Mouse (Mus musculus): ENCODE measurements around the gene Dlgap1. TPM values are rescaled to one million over a fixed set of nuclear protein-coding genes. Genes with fewer than 3 reads are reported as not detected.

Gene Dlgap1
- polyA plus RNA-seq, 1 experiment from 2014 or later = 2.4 TPM

DNA sequence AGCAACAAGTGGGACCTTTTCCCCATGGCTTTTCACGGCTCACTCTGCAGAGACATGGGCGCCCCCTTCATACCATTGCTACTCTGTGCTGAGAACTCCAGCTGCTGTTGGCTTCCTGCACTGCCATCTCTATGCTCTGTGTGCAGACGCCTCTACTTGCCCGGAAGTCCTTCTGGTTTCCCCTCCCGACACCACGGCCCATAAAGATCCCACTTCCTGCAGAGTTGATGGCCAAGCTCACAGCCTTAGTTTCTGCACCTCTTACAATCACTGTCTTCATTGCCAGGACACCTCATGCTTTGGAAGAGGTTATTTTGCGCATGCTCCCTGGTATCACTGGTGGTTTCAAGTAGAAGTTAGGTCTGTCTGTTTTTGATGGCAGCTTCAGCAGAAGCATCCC is 486.2 kb downstream of the Dlgap1 start:
- DNase-seq (ENCODE audit: low spot score) = no peak
- no peaks in the 10 kb centered on the region for H3K27me3 ChIP-seq (ENCODE audit: insufficient read depth, poor library complexity, severe bottlenecking)
- H3K4me1 ChIP-seq (replicated peaks) = no peaks in the 10 kb centered on the region
- no peaks in the 10 kb centered on the region for H3K36me3 ChIP-seq
- WGBS = 90% methylated on average over 7 of the region's 7 CpGs
- no peaks in the 10 kb centered on the region for H3K9me3 ChIP-seq
- no peak overlapping the region for H3K27ac ChIP-seq
- H3K4me3 ChIP-seq = no peak overlapping the region

DNA sequence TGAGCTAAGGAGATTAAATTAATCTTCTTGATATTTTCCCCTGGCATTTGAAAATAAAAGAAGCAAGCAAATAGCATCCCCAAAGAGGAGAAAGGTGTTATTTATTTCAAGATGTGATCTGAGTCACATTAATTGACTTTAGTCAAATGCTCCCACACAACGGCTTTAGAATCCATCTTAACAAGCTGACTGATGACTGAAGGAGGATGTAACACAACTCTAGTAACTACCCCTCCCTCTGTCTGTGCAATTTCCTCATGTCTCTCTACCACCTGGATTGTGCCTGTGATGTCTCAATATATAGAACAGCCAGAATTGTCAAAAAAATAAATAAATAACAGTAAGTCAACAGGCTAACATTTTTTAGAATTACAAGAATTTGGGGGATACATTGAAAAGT is 488.2 kb downstream of the Dlgap1 start:
- no peaks in the 10 kb centered on the region for H3K9me3 ChIP-seq
- no peaks in the 10 kb centered on the region for H3K27me3 ChIP-seq (ENCODE audit: insufficient read depth, poor library complexity, severe bottlenecking)
- 85% methylated on average over 1 of the region's 1 CpGs for WGBS
- DNase-seq (ENCODE audit: low spot score) = no peak
- no peaks in the 10 kb centered on the region for H3K4me1 ChIP-seq (replicated peaks)
- H3K4me3 ChIP-seq = no peak overlapping the region
- no peaks in the 10 kb centered on the region for H3K36me3 ChIP-seq
- no peak overlapping the region for H3K27ac ChIP-seq

DNA sequence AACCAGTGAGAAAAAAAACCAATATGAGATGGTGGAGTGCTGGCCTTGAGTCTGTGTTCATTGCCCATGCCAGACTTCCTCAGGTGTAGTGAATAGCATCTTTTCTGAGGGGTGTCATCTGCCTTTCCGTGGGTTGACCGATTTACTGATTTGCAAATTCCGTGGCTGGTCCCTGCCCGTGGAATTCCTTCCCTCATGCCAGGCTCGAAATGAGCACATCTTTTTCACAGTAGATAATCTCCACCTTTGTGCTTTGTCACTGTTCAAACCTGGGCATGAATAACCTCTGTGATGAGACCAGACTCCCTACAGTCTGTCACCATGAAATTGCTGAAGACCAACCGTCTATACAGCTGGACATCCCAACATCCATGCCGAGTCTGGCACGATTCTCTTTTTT is 493.4 kb downstream of the Dlgap1 start:
- no peak overlapping the region for H3K4me3 ChIP-seq
- no peaks in the 10 kb centered on the region for H3K9me3 ChIP-seq
- no peak overlapping the region for H3K27ac ChIP-seq
- DNase-seq (ENCODE audit: low spot score) = no peak
- H3K36me3 ChIP-seq = no peaks in the 10 kb centered on the region
- no peaks in the 10 kb centered on the region for H3K4me1 ChIP-seq (replicated peaks)
- WGBS = 88% methylated on average over 8 of the region's 8 CpGs
- no peaks in the 10 kb centered on the region for H3K27me3 ChIP-seq (ENCODE audit: insufficient read depth, poor library complexity, severe bottlenecking)

DNA sequence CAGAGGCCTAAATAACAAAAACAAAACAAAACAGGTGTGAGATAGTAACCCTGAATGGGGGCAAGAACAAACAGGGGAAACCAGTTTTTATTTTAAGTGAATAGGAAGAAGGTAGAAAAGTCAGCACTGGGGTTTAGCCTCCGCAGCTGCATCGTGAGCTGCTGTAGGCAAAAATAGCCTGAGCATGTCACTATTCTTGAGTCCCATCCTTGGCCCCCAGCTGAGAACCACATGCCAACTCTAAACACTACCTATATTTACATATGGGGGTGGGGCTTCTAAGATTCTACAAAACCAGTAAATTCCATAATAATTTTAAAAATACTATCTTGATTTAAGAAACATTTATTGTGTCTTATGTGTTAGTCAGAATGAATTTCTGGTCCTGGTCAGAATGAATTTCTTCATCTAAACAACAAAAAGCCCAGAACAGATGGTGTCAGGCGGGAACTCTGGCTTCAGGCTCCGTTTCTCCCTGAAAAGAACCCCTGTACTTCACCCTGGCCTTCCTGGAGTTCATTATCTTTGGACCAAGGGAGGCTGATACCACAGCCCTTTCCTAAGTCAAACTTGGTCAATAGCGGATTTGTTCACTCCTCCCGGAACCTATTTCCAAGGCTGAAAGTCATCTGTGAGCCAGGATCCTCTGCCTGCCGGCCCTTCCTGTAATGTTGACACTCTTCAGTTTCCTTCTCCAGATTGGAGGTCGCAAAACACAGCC is 494.1 kb downstream of the Dlgap1 start:
- Histone ChIP-seq H3K9me3 (no peaks in the 10 kb centered on the region), H3K27me3 (ENCODE audit: insufficient read depth, poor library complexity, severe bottlenecking) (no peaks in the 10 kb centered on the region), H3K36me3 (no peaks in the 10 kb centered on the region), H3K27ac (no peak overlapping the region), H3K4me1 (replicated peaks) (no peaks in the 10 kb centered on the region), H3K4me3 (no peak overlapping the region)
- 75% methylated on average over 8 of the region's 8 CpGs for WGBS
- DNase-seq (ENCODE audit: low spot score) = no peak

DNA sequence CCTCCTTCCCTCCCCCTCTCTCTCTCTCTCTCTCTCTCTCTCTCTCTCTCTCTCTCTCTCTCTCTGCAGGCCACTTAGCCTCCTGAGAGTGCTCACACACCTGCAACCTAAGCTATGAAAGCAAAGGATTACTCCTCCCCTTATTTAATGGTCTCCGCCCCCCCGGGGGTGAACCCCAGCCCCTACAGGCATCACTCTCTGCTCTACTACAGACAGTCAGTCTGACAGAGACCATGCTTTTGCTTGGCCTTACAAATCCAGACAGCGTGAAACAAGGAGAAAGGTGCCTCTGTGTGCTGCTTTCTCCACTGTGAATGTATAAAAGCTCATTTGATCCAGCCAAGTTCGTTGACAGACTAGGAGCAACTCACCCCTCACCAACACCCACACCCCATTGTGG is 497.5 kb downstream of the Dlgap1 start:
- WGBS = 48% methylated on average over 4 of the region's 4 CpGs
- H3K4me3 ChIP-seq = no peak overlapping the region
- DNase-seq (ENCODE audit: low spot score) = no peak
- H3K36me3 ChIP-seq = no peaks in the 10 kb centered on the region
- no peak overlapping the region for H3K27ac ChIP-seq
- no peaks in the 10 kb centered on the region for H3K4me1 ChIP-seq (replicated peaks)
- H3K27me3 ChIP-seq (ENCODE audit: insufficient read depth, poor library complexity, severe bottlenecking) = no peaks in the 10 kb centered on the region
- H3K9me3 ChIP-seq = no peaks in the 10 kb centered on the region

DNA sequence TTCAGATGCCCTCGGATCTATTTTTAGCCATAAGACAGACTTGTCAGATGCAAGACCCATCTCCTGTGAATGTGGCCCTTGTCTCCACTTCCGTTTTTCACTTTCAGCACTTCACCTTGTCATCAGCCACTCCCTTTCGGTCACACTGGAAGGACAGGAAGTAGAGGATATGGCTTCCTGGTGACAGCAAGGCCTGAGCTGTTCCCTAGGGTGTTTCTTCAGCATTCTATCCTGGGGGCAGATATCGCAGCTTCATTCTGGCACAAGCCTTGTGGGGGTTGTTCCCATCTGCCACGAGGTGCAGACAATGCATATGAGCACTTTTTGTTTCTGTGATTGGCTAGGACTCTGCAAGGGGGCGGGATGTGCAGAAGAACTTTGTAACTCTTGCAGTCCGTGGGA is 502.1 kb downstream of the Dlgap1 start:
- Histone ChIP-seq H3K4me1 (replicated peaks) (no peaks in the 10 kb centered on the region), H3K27me3 (ENCODE audit: insufficient read depth, poor library complexity, severe bottlenecking) (no peaks in the 10 kb centered on the region), H3K36me3 (no peaks in the 10 kb centered on the region), H3K27ac (no peak overlapping the region), H3K4me3 (no peak overlapping the region), H3K9me3 (no peaks in the 10 kb centered on the region)
- no peak for DNase-seq (ENCODE audit: low spot score)
- 75% methylated on average over 7 of the region's 7 CpGs for WGBS

DNA sequence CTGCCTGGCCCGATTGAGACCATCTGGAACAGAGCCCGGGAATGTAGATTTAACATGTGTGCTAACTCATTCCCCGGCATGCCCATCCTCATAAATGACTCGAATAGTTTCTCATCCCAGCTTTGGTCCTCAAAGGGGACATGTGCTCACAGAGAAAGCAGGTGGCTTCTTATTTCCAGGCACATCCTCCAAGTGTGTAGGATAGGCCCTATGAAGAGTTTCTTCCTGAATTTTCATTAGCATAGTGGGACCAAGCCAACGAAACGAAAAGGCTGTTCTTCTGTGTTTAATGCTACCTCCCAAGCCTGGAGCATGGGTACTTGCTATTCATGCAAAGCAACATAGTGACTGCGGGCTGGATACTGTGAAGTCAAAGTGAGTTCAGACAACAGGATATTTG is 503.3 kb downstream of the Dlgap1 start:
- Histone ChIP-seq H3K36me3 (no peaks in the 10 kb centered on the region), H3K4me1 (replicated peaks) (no peaks in the 10 kb centered on the region), H3K9me3 (no peaks in the 10 kb centered on the region), H3K27me3 (ENCODE audit: insufficient read depth, poor library complexity, severe bottlenecking) (no peaks in the 10 kb centered on the region), H3K4me3 (no peak overlapping the region), H3K27ac (no peak overlapping the region)
- DNase-seq (ENCODE audit: low spot score) = no peak
- 92% methylated on average over 7 of the region's 7 CpGs for WGBS

DNA sequence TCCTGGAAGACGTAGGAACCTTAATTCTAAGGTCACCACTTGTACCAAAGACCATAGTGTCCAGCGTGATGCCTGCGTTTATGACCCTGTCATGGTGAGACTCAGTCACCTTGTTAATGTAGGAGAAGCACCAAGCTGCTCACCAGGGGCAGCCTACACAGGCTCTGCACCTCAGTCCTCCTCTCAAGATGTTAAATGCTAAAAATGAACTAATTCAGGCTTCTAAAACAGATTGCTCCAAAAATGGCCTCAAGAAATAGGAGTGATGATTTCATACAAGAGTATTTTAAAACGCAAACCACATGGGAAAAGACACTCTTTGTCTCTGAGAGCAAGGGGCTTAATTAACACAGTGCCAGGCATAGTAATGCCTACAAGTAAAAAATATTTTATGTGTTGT is 505.0 kb downstream of the Dlgap1 start:
- H3K9me3 ChIP-seq = no peaks in the 10 kb centered on the region
- no peak overlapping the region for H3K4me3 ChIP-seq
- no peaks in the 10 kb centered on the region for H3K4me1 ChIP-seq (replicated peaks)
- DNase-seq (ENCODE audit: low spot score) = no peak
- WGBS = 86% methylated on average over 4 of the region's 4 CpGs
- no peaks in the 10 kb centered on the region for H3K36me3 ChIP-seq
- H3K27me3 ChIP-seq (ENCODE audit: insufficient read depth, poor library complexity, severe bottlenecking) = no peaks in the 10 kb centered on the region
- no peak overlapping the region for H3K27ac ChIP-seq

DNA sequence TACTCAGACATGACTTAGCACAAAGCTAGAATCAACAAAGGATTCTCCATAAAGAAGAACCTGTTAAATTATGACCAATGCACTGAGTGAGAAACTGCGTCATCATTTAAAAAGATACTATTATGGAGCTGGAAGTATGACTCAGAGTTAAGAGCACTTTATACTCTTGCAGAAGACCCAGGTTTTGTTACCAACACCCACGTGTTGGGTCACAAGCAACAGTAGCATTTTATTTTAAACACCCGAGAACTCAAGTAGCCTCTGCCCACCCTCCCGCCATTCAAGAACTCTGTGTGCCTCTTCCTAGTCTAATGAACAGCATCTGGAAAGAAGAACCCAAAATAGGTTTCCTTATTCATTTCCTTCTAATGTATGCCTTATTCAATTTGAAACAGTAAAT is 514.8 kb downstream of the Dlgap1 start:
- 89% methylated on average over 4 of the region's 4 CpGs for WGBS
- Histone ChIP-seq H3K27ac (no peak overlapping the region), H3K4me1 (replicated peaks) (no peaks in the 10 kb centered on the region), H3K4me3 (no peak overlapping the region), H3K36me3 (no peaks in the 10 kb centered on the region), H3K9me3 (no peaks in the 10 kb centered on the region), H3K27me3 (ENCODE audit: insufficient read depth, poor library complexity, severe bottlenecking) (no peaks in the 10 kb centered on the region)
- no peak for DNase-seq (ENCODE audit: low spot score)

DNA sequence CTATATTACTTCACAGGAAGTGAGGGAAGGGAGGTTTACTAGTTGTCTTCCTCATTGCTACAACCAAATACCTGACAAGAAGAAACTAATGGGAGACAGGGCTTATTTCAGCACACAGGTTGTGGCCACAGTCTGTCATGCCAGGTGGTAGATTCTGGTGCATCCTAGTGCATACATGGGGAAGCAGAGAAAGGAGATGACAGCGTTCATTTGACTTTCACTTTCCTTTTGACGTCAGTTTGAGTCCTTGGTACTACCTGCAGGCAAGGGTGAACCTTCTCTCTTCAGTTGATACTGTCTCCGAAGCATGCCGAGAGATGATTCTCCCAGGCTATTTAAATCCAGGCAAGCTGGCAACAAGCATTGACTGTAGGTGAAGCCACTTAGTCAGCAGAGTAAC is 516.8 kb downstream of the Dlgap1 start:
- H3K4me3 ChIP-seq = no peak overlapping the region
- H3K9me3 ChIP-seq = no peaks in the 10 kb centered on the region
- H3K27me3 ChIP-seq (ENCODE audit: insufficient read depth, poor library complexity, severe bottlenecking) = no peaks in the 10 kb centered on the region
- 93% methylated on average over 4 of the region's 4 CpGs for WGBS
- H3K36me3 ChIP-seq = no peaks in the 10 kb centered on the region
- no peak for DNase-seq (ENCODE audit: low spot score)
- H3K4me1 ChIP-seq (replicated peaks) = no peaks in the 10 kb centered on the region
- no peak overlapping the region for H3K27ac ChIP-seq

DNA sequence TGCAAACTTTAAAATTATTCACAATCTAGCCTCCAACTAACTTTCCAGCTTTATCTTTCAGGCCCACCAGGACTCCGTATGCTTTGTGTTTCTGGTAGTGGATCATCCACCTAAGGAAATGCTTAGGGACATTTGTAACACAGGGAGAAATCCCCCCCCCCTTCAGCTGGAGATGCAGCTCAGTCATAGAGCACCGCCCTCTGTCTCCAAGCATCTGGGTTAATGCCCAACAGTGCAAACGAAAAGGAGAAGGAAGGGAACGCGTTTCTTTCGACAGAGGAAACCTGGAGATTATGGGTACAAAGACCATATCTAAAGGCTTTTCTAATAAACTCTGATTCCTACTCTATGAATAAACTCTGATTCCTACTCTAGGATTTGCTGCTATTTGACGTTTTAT is 517.4 kb downstream of the Dlgap1 start:
- no peaks in the 10 kb centered on the region for H3K9me3 ChIP-seq
- no peaks in the 10 kb centered on the region for H3K36me3 ChIP-seq
- H3K27ac ChIP-seq = no peak overlapping the region
- H3K4me1 ChIP-seq (replicated peaks) = no peaks in the 10 kb centered on the region
- no peak for DNase-seq (ENCODE audit: low spot score)
- WGBS = 89% methylated on average over 7 of the region's 7 CpGs
- H3K4me3 ChIP-seq = no peak overlapping the region
- no peaks in the 10 kb centered on the region for H3K27me3 ChIP-seq (ENCODE audit: insufficient read depth, poor library complexity, severe bottlenecking)

DNA sequence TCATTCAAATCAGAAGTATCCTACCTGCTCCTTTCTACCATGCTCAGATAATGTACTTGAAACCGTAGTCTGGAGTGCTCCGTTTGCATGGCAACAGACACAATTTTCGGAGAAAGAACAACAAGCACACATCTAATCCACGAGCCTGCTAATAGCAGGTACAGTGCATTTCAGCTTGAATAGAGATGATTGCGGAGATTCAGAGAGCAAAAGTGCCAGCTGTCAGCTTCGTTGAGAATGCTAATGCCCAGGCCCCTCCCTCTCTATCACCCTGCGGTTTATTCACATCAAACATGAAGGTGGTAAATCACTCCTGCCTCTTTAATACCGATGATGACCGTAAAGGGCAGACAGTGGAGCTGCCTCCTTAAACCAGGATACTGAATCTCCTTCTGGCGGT is 518.0 kb downstream of the Dlgap1 start:
- H3K9me3 ChIP-seq = no peaks in the 10 kb centered on the region
- H3K27ac ChIP-seq = no peak overlapping the region
- 90% methylated on average over 10 of the region's 10 CpGs for WGBS
- H3K4me3 ChIP-seq = no peak overlapping the region
- no peak for DNase-seq (ENCODE audit: low spot score)
- no peaks in the 10 kb centered on the region for H3K36me3 ChIP-seq
- H3K4me1 ChIP-seq (replicated peaks) = no peaks in the 10 kb centered on the region
- no peaks in the 10 kb centered on the region for H3K27me3 ChIP-seq (ENCODE audit: insufficient read depth, poor library complexity, severe bottlenecking)

DNA sequence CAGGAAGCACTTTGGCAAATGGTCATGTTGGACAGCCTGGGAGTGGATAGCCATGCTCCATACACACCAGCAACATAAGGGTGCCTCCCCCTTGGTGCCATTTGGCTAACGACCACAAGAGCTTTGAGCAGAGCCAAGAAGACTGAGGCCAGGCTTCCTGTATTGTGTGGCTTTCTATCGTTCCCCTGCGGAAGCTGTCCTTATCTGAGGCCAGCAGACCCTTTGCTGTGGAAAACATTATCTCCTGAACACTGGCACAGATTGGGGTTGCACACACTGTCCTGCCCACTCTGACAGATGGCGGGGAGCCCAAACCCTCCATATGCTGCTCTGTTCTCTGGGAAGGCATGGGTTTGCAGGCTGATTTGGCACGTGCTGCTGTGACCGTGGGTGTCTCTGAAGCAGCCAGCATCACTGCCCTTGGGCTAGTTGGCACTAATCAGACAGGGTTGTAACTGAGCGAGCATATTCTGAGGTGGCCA is 520.0 kb downstream of the Dlgap1 start:
- no peak overlapping the region for H3K4me3 ChIP-seq
- no peaks in the 10 kb centered on the region for H3K9me3 ChIP-seq
- WGBS = 84% methylated on average over 7 of the region's 7 CpGs
- no peaks in the 10 kb centered on the region for H3K4me1 ChIP-seq (replicated peaks)
- no peak overlapping the region for H3K27ac ChIP-seq
- DNase-seq (ENCODE audit: low spot score) = no peak
- H3K36me3 ChIP-seq = no peaks in the 10 kb centered on the region
- no peaks in the 10 kb centered on the region for H3K27me3 ChIP-seq (ENCODE audit: insufficient read depth, poor library complexity, severe bottlenecking)

DNA sequence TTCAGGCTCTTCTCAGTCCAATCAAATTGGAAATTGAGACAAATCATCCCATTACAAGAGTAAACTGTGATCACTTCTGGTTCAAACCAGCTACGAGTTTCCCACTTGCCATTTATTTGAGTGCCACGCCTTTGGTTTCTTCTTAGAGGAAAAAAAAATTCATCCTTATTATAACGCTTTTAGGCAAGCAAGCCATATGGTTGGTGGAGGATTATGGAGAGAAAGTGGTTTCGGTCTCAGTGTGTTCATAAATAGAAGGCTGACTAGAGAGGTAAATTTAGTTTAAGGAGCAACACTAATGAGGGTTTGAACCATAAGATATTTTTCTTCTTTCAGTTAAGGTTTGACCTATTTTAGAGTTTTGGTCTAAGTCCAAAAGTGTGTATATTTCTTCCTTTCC is 522.7 kb downstream of the Dlgap1 start:
- Histone ChIP-seq H3K4me3 (no peak overlapping the region), H3K9me3 (no peaks in the 10 kb centered on the region), H3K36me3 (no peaks in the 10 kb centered on the region), H3K27me3 (ENCODE audit: insufficient read depth, poor library complexity, severe bottlenecking) (no peaks in the 10 kb centered on the region), H3K4me1 (replicated peaks) (no peaks in the 10 kb centered on the region), H3K27ac (no peak overlapping the region)
- DNase-seq (ENCODE audit: low spot score) = no peak
- WGBS = 93% methylated on average over 4 of the region's 4 CpGs
